In genomic region chr11:79962877-79963183, GRCm38 (mm10) we compare ENCODE assay signal across 8 mouse cellular contexts. TPM values are rescaled to one million over a fixed set of nuclear protein-coding genes. Genes with fewer than 3 reads are reported as not detected.
DNase-seq lines count a peak whose midpoint lies in the region; ATAC-seq and TF ChIP-seq lines count a peak whose summit lies in the region.

No protein-coding gene starts in this region.

- no peak for TF ChIP-seq POLR2A in cortical plate, adult 2 months (IDR thresholded peaks at IDR 0.05; ENCODE audit: extremely low read depth, insufficient read depth, low read length)

- no peak for DNase-seq in kidney, adult 8-10 months
- DNase-seq in hindbrain, postnatal 0 days (ENCODE audit: low spot score), result no peak
- no peak for DNase-seq in layer of hippocampus, adult 11-12 months (ENCODE audit: low spot score)
- DNase-seq in spleen, adult 12 weeks (ENCODE audit: low spot score), result no peak
- DNase-seq in gastrocnemius, postnatal 4 days (ENCODE audit: low spot score in 2 of 2), result no peak

- peaks cover 14% of the 10 kb centered on the region for H3K36me3 ChIP-seq in kidney, embryonic 14.5 days (ENCODE audit: control insufficient read depth, insufficient read depth, low read length)
- H3K36me3 ChIP-seq in hindbrain, postnatal 0 days (ENCODE audit: insufficient read depth, low read length), result 0 out of 2 replicates have a peak, but pooled peaks cover 6% of the 10 kb centered on the region
- H3K36me3 ChIP-seq in midbrain, embryonic 15.5 days (replicated peaks), result peaks cover 13% of the 10 kb centered on the region

- no peaks in the 10 kb centered on the region for H3K9me3 ChIP-seq in kidney, embryonic 14.5 days (ENCODE audit: control insufficient read depth, low read length)
- H3K9me3 ChIP-seq in hindbrain, postnatal 0 days (ENCODE audit: low read length), result no peaks in the 10 kb centered on the region
- no peaks in the 10 kb centered on the region for H3K9me3 ChIP-seq in midbrain, embryonic 15.5 days

- H3K4me3 ChIP-seq in kidney, embryonic 14.5 days (ENCODE audit: low read length), result peak overlapping the region; percentile 65
- peak overlapping the region; percentile 80 for H3K4me3 ChIP-seq in cortical plate, adult 2 months (ENCODE audit: insufficient read depth, low read length)
- peak overlapping the region; percentile 71 for H3K4me3 ChIP-seq in hindbrain, postnatal 0 days (ENCODE audit: low read length)
- peak overlapping the region; percentile 71 for H3K4me3 ChIP-seq in midbrain, embryonic 15.5 days

- H3K4me2 ChIP-seq in kidney, embryonic 14.5 days (replicated peaks; ENCODE audit: low read depth, low read length), result peak overlapping the region; percentile 55
- peak overlapping the region; percentile 90 for H3K4me2 ChIP-seq in hindbrain, postnatal 0 days (ENCODE audit: low read depth, low read length)
- peak overlapping the region; percentile 70 for H3K4me2 ChIP-seq in midbrain, embryonic 15.5 days

- ATAC-seq in kidney, embryonic 14.5 days (ENCODE audit: low FRiP score, low TSS enrichment), result no peak
- ATAC-seq in hindbrain, postnatal 0 days, result no peak
- ATAC-seq in midbrain, embryonic 15.5 days (replicated peaks), result peak; percentile 37; the same call in 1 of the 2 replicates

- no peak for TF ChIP-seq CTCF in cortical plate, adult 2 months (IDR thresholded peaks at IDR 0.05; ENCODE audit: extremely low read depth, insufficient read depth, low read length)
- TF ChIP-seq CTCF in hindbrain, postnatal 0 days (IDR thresholded peaks at IDR 0.05; ENCODE audit: low read depth), result no peak

- H3K4me1 ChIP-seq in kidney, embryonic 14.5 days (ENCODE audit: control insufficient read depth, insufficient read depth, low read length), result 0 out of 2 replicates have a peak, but pooled peaks cover 5% of the 10 kb centered on the region
- H3K4me1 ChIP-seq in cortical plate, adult 2 months (ENCODE audit: control insufficient read depth, insufficient read depth, low read length), result peaks cover 2% of the 10 kb centered on the region
- H3K4me1 ChIP-seq in hindbrain, postnatal 0 days (ENCODE audit: insufficient read depth, low read length), result no peaks in the 10 kb centered on the region
- H3K4me1 ChIP-seq in midbrain, embryonic 15.5 days, result peaks cover 14% of the 10 kb centered on the region

- H3K27me3 ChIP-seq in kidney, embryonic 14.5 days (ENCODE audit: control insufficient read depth, insufficient read depth, low read length), result no peaks in the 10 kb centered on the region
- H3K27me3 ChIP-seq in hindbrain, postnatal 0 days (ENCODE audit: insufficient read depth, low read length), result no peaks in the 10 kb centered on the region
- H3K27me3 ChIP-seq in midbrain, embryonic 15.5 days (replicated peaks), result 0 out of 2 replicates have a peak, but pooled peaks cover 2% of the 10 kb centered on the region

- H3K27ac ChIP-seq in kidney, embryonic 14.5 days (ENCODE audit: low read depth, low read length), result no peak overlapping the region
- H3K27ac ChIP-seq in cortical plate, adult 2 months (ENCODE audit: insufficient read depth, low read length), result no peak overlapping the region
- H3K27ac ChIP-seq in hindbrain, postnatal 0 days, result no peak overlapping the region
- H3K27ac ChIP-seq in midbrain, embryonic 15.5 days, result peak overlapping the region; percentile 65; the same call in 1 of the 2 replicates

- peak overlapping the region; percentile 25; the same call in 1 of the 2 replicates for H3K9ac ChIP-seq in kidney, embryonic 14.5 days (ENCODE audit: low read depth, low read length)
- peak overlapping the region; percentile 46 for H3K9ac ChIP-seq in hindbrain, postnatal 0 days (replicated peaks; ENCODE audit: low read length)
- H3K9ac ChIP-seq in midbrain, embryonic 15.5 days, result peak overlapping the region; percentile 42

- 6% methylated on average over 9 of the region's 9 CpGs for WGBS in kidney, embryonic 14.5 days
- WGBS in hindbrain, postnatal 0 days, result 1% methylated on average over 9 of the region's 9 CpGs
- 3% methylated on average over 9 of the region's 9 CpGs for WGBS in midbrain, embryonic 15.5 days

RNA-seq across cellular contexts. Expression of gene Utp6, which starts 0.6 kb away (rescaled TPM):
- polyA plus RNA-seq in kidney, embryonic 14.5 days (2014; fragmentation: Nextera tagmentation; extraction: Ambion mirVana), result 45.7 and 68.6 TPM in 2 replicates
- 19.4 and 24.3 TPM in 2 replicates for polyA plus RNA-seq in cortical plate, adult 2 months (2012; rRNA removed)
- 16.8 and 17.0 TPM in 2 replicates for total RNA-seq in hindbrain, postnatal 0 days (2014; rRNA removed)
- 24.2 and 29.6 TPM in 2 replicates for polyA plus RNA-seq in hindbrain, postnatal 0 days (2015; fragmentation: Nextera tagmentation; extraction: Ambion mirVana)
- 36.2 and 37.0 TPM in 2 replicates for polyA plus RNA-seq in midbrain, embryonic 15.5 days (2015; fragmentation: Nextera tagmentation; extraction: Ambion mirVana)
- total RNA-seq in gastrocnemius, postnatal 4 days (2021), result 10 to 100 TPM; 35.9 to 39.8 TPM

RNA-seq across cellular contexts. Expression of gene Suz12, which starts 30.1 kb away (rescaled TPM):
- polyA plus RNA-seq in kidney, embryonic 14.5 days (2014; fragmentation: Nextera tagmentation; extraction: Ambion mirVana), result 32.4 and 36.5 TPM in 2 replicates
- polyA plus RNA-seq in cortical plate, adult 2 months (2012; rRNA removed), result 16.2 and 16.6 TPM in 2 replicates
- 15.0 and 19.5 TPM in 2 replicates for total RNA-seq in hindbrain, postnatal 0 days (2014; rRNA removed)
- polyA plus RNA-seq in hindbrain, postnatal 0 days (2015; fragmentation: Nextera tagmentation; extraction: Ambion mirVana), result 10.8 and 11.8 TPM in 2 replicates
- polyA plus RNA-seq in midbrain, embryonic 15.5 days (2015; fragmentation: Nextera tagmentation; extraction: Ambion mirVana), result 12.6 and 13.8 TPM in 2 replicates
- total RNA-seq in gastrocnemius, postnatal 4 days (2021), result 10 to 100 TPM; 36.0 to 44.7 TPM
